Mouse (Mus musculus): ENCODE measurements around the gene Prss23. TPM values are rescaled to one million over a fixed set of nuclear protein-coding genes. Genes with fewer than 3 reads are reported as not detected.

Gene Prss23
- total and polyA plus RNA-seq, 3 experiments, result 1.1 to 2.6 (median 1.3) TPM

- in situ Hi-C loops (cut with MboI; ENCODE audit: low pct_ligation_motif_present, low pct_unique_long_range_greater_than_20kb, low sequenced_read_pairs), result loop anchor here (5.0 to 10.0 kb wide), 2 partner anchors 35 to 78 kb away; partner anchors contain the start of gene Me3
- Histone ChIP-seq H3K36me3 (replicated peaks in 1 of 2; ENCODE audit: control insufficient read depth in 1 of 2, insufficient read depth in 1 of 2, low read length in 1 of 2) (no peaks in the 10 kb centered on the region), H3K4me3 (replicated peaks in 1 of 3; ENCODE audit: low read depth in 2 of 3, low read length in 2 of 3, poor library complexity in 1 of 3) (peak overlapping the region in 1 of 3 experiments; percentile 22), H3K4me1 (ENCODE audit: control insufficient read depth in 1 of 2, insufficient read depth in 2 of 2) (peaks cover 13 to 63% of the 10 kb centered on the region in 2 experiments), H3K9me3 (replicated peaks; ENCODE audit: low read length) (no peaks in the 10 kb centered on the region), H3K79me2 (replicated peaks; ENCODE audit: control insufficient read depth, extremely low read depth, insufficient read depth, poor library complexity, severe bottlenecking) (no peaks in the 10 kb centered on the region), H3K27ac (ENCODE audit: insufficient read depth, low read depth) (peak overlapping the region; percentile 55), H3K9ac (ENCODE audit: insufficient read depth, low read depth) (no peak overlapping the region), H3K4me2 (ENCODE audit: insufficient read depth, low read depth, poor library complexity, severe bottlenecking) (peak overlapping the region; percentile 19; the same call in 1 of the 2 replicates), H3K27me3 (replicated peaks) (no peaks in the 10 kb centered on the region)
- dilution Hi-C loops (cut with MboI; ENCODE audit: extremely low pct_ligation_motif_present, extremely low pct_unique_long_range_greater_than_20kb, low sequenced_read_pairs), result no loop called here
- no peak for TF ChIP-seq HCFC1 (IDR thresholded peaks at IDR 0.05; ENCODE audit: low read depth, low read length)
- TF ChIP-seq PAX5 (IDR thresholded peaks at IDR 0.05; ENCODE audit: low read length), result no peak
- no peak for TF ChIP-seq ELF1 (IDR thresholded peaks at IDR 0.05; ENCODE audit: low read depth, low read length)
- no peak for TF ChIP-seq IRF4 (IDR thresholded peaks at IDR 0.05; ENCODE audit: low read depth, low read length)
- TF ChIP-seq MAX (IDR thresholded peaks at IDR 0.05; ENCODE audit: low read length), result no peak
- TF ChIP-seq ZNF384 (IDR thresholded peaks at IDR 0.05; ENCODE audit: low read depth, low read length), result no peak
- TF ChIP-seq UBTF (IDR thresholded peaks at IDR 0.05; ENCODE audit: low read depth, low read length), result no peak
- TF ChIP-seq SIN3A (IDR thresholded peaks at IDR 0.05; ENCODE audit: low read length), result no peak
- no peak for TF ChIP-seq MAFK (IDR thresholded peaks at IDR 0.05; ENCODE audit: insufficient replicate concordance, low read length)
- TF ChIP-seq KAT2A (IDR thresholded peaks at IDR 0.05; ENCODE audit: insufficient replicate concordance, low read length), result no peak
- no peak for TF ChIP-seq GABPA (IDR thresholded peaks at IDR 0.05; ENCODE audit: insufficient replicate concordance, low read depth, low read length)
- TF ChIP-seq POLR2AphosphoS2 (IDR thresholded peaks at IDR 0.05; ENCODE audit: low read depth, low read length), result no peak
- TF ChIP-seq ZMIZ1 (IDR thresholded peaks at IDR 0.05; ENCODE audit: low read depth, low read length), result no peak
- TF ChIP-seq E2F4 (IDR thresholded peaks at IDR 0.05; ENCODE audit: insufficient replicate concordance, low read depth, low read length), result no peak
- TF ChIP-seq MEF2A (IDR thresholded peaks at IDR 0.05; ENCODE audit: borderline replicate concordance, low read depth, low read length), result no peak
- no peak for TF ChIP-seq ZC3H11A (IDR thresholded peaks at IDR 0.05; ENCODE audit: low read depth, low read length)
- DNase-seq (ENCODE audit: extremely low read depth), result no peak
Measured at GRCm38 (mm10) chr7:89557056-89557455, 30.1 kb upstream of the Prss23 start.

GRCm38 (mm10) chr7:89556652-89557051 lies 29.7 kb upstream of the Prss23 start:
- in situ Hi-C loops (cut with MboI; ENCODE audit: low pct_ligation_motif_present, low pct_unique_long_range_greater_than_20kb, low sequenced_read_pairs), result loop anchor here (5.0 to 10.0 kb wide), 2 partner anchors 34 to 78 kb away; partner anchors contain the start of gene Me3
- no peak overlapping the region for H3K9ac ChIP-seq (ENCODE audit: insufficient read depth, low read depth)
- H3K36me3 ChIP-seq (replicated peaks in 1 of 2; ENCODE audit: control insufficient read depth in 1 of 2, insufficient read depth in 1 of 2, low read length in 1 of 2), result no peaks in the 10 kb centered on the region
- peak; percentile 87 for DNase-seq (ENCODE audit: extremely low read depth)
- H3K4me3 ChIP-seq (replicated peaks in 1 of 3; ENCODE audit: low read depth in 2 of 3, low read length in 2 of 3, poor library complexity in 1 of 3), result peak overlapping the region in 1 of 3 experiments; percentile 22
- no peaks in the 10 kb centered on the region for H3K9me3 ChIP-seq (replicated peaks; ENCODE audit: low read length)
- dilution Hi-C loops (cut with MboI; ENCODE audit: extremely low pct_ligation_motif_present, extremely low pct_unique_long_range_greater_than_20kb, low sequenced_read_pairs), result no loop called here
- peak overlapping the region; percentile 19; the same call in 1 of the 2 replicates for H3K4me2 ChIP-seq (ENCODE audit: insufficient read depth, low read depth, poor library complexity, severe bottlenecking)
- H3K27ac ChIP-seq (ENCODE audit: insufficient read depth, low read depth), result peak overlapping the region; percentile 55
- no peaks in the 10 kb centered on the region for H3K27me3 ChIP-seq (replicated peaks)
- no peaks in the 10 kb centered on the region for H3K79me2 ChIP-seq (replicated peaks; ENCODE audit: control insufficient read depth, extremely low read depth, insufficient read depth, poor library complexity, severe bottlenecking)
- peaks cover 13 to 59% of the 10 kb centered on the region in 2 experiments for H3K4me1 ChIP-seq (ENCODE audit: control insufficient read depth in 1 of 2, insufficient read depth in 2 of 2)
- no peak for TF ChIP-seq NRF1 (IDR thresholded peaks at IDR 0.05; ENCODE audit: low read depth, low read length)
- TF ChIP-seq TCF12 (IDR thresholded peaks at IDR 0.05; ENCODE audit: low read depth, low read length), result peak; percentile 37; the same call in 1 of the 2 replicates
- TF ChIP-seq GABPA (IDR thresholded peaks at IDR 0.05; ENCODE audit: insufficient replicate concordance, low read depth, low read length), result no peak
- 0 out of 2 replicates have a peak, but pooled peaks have one; percentile 26 for TF ChIP-seq TBP (conservative IDR thresholded peaks at IDR 0.05; ENCODE audit: low read depth, low read length)
- TF ChIP-seq CHD2 (IDR thresholded peaks at IDR 0.05; ENCODE audit: low read length), result peak; percentile 64
- TF ChIP-seq NELFE (IDR thresholded peaks at IDR 0.05; ENCODE audit: low read depth, low read length), result no peak
- TF ChIP-seq POLR2AphosphoS2 (IDR thresholded peaks at IDR 0.05; ENCODE audit: low read depth, low read length), result no peak
- 0 out of 2 replicates have a peak, but pooled peaks have one; percentile 26 for TF ChIP-seq MAFK (IDR thresholded peaks at IDR 0.05; ENCODE audit: insufficient replicate concordance, low read length)
- peak; percentile 69 for TF ChIP-seq IRF4 (IDR thresholded peaks at IDR 0.05; ENCODE audit: low read depth, low read length)
- TF ChIP-seq ELF1 (IDR thresholded peaks at IDR 0.05; ENCODE audit: low read depth, low read length), result peak; percentile 83
- TF ChIP-seq MEF2A (IDR thresholded peaks at IDR 0.05; ENCODE audit: borderline replicate concordance, low read depth, low read length), result peak; percentile 79; the same call in 1 of the 2 replicates
- no peak; the same call in 1 of the 2 replicates for TF ChIP-seq RAD21 (IDR thresholded peaks at IDR 0.05; ENCODE audit: low read depth, low read length)
- no peak for TF ChIP-seq ZNF384 (IDR thresholded peaks at IDR 0.05; ENCODE audit: low read depth, low read length)
- no peak for TF ChIP-seq MAX (IDR thresholded peaks at IDR 0.05; ENCODE audit: low read length)
- no peak; the same call in 1 of the 2 replicates for TF ChIP-seq SIN3A (IDR thresholded peaks at IDR 0.05; ENCODE audit: low read length)
- no peak for TF ChIP-seq UBTF (IDR thresholded peaks at IDR 0.05; ENCODE audit: low read depth, low read length)
- no peak; the same call in 1 of the 2 replicates for TF ChIP-seq HCFC1 (IDR thresholded peaks at IDR 0.05; ENCODE audit: low read depth, low read length)
- TF ChIP-seq SMC3 (IDR thresholded peaks at IDR 0.05; ENCODE audit: low read depth, low read length), result peak; percentile 8; the same call in 1 of the 2 replicates
- TF ChIP-seq JUN (IDR thresholded peaks at IDR 0.05; ENCODE audit: insufficient read depth, low read depth, low read length), result peak; percentile 68
- TF ChIP-seq BHLHE40 (IDR thresholded peaks at IDR 0.05; ENCODE audit: low read depth, low read length), result peak; percentile 87
- TF ChIP-seq USF1 (IDR thresholded peaks at IDR 0.05; ENCODE audit: low read depth, low read length), result no peak
- no peak for TF ChIP-seq CTCF (conservative IDR thresholded peaks at IDR 0.05 in 1 of 2, IDR thresholded peaks at IDR 0.05 in 1 of 2; ENCODE audit: low read depth in 2 of 2, low read length in 2 of 2)
- peak; percentile 49 for TF ChIP-seq JUND (conservative IDR thresholded peaks at IDR 0.05; ENCODE audit: low read depth, low read length)
- no peak for TF ChIP-seq USF2 (conservative IDR thresholded peaks at IDR 0.05; ENCODE audit: low read depth, low read length)
